Mouse (Mus musculus) MEL (cell line): ENCODE measurements around the gene Ifitm6. TPM values are rescaled to one million over a fixed set of nuclear protein-coding genes. Genes with fewer than 3 reads are reported as not detected.

ENCODE experiments used
- DNase-seq: peaks from one replicate; pipeline ENCODE4 v3.0.0; 2011; ENCODE audit warnings: low read depth, low spot score
- H3K27ac ChIP-seq: 2 replicates; pipeline ENCODE4 v1.5.1; 2012; ENCODE audit warnings: low read depth, mild to moderate bottlenecking, control low read depth, low read length, moderate library complexity; ENCODE audit not compliant: control insufficient read depth
- H3K27me3 ChIP-seq, 2 experiments: fragments of 150-350 bp in 1 of 2; sonication (generic) in 1 of 2; 2 replicates each; pipeline ENCODE4 v1.6.1; 2012; ENCODE audit warnings: low read length in 2 of 2, mild to moderate bottlenecking in 2 of 2, improper control_type of control experiment in 1 of 2, moderate library complexity in 1 of 2; ENCODE audit not compliant: insufficient read depth in 2 of 2, control insufficient read depth in 1 of 2
- H3K36me3 ChIP-seq, 2 experiments: 2 replicates each; pipeline ENCODE4 v1.6.1; 2012 to 2014; ENCODE audit warnings: low read length in 2 of 2, improper control_type of control experiment in 1 of 2, inconsistent platforms in 1 of 2, mild to moderate bottlenecking in 1 of 2; ENCODE audit not compliant: insufficient read depth in 2 of 2, control insufficient read depth in 1 of 2
- H3K4me1 ChIP-seq, 2 experiments: fragments of 150-350 bp in 1 of 2; sonication (generic) in 1 of 2; 2 replicates each; pipeline ENCODE4 v1.6.1; 2012; ENCODE audit warnings: low read length in 2 of 2, improper control_type of control experiment in 1 of 2, mild to moderate bottlenecking in 1 of 2; ENCODE audit not compliant: insufficient read depth in 2 of 2, control insufficient read depth in 1 of 2
- H3K4me3 ChIP-seq, 2 experiments: fragments of 150-350 bp in 1 of 2; sonication (generic) in 1 of 2; 2 replicates each; pipeline ENCODE4 v1.5.1; 2012; ENCODE audit warnings: low read depth in 2 of 2, low read length in 2 of 2, mild to moderate bottlenecking in 2 of 2, moderate library complexity in 2 of 2, control low read depth in 1 of 2, improper control_type of control experiment in 1 of 2; ENCODE audit not compliant: control insufficient read depth in 1 of 2, insufficient read depth in 1 of 2
- H3K79me2 ChIP-seq: 2 replicates; pipeline ENCODE4 v1.6.1; 2012; ENCODE audit warnings: mild to moderate bottlenecking, low read length, moderate library complexity; ENCODE audit not compliant: control insufficient read depth, poor library complexity, insufficient read depth
- H3K9ac ChIP-seq: 2 replicates; pipeline ENCODE4 v1.6.1; 2012; ENCODE audit warnings: low read depth, mild to moderate bottlenecking, control low read depth, low read length, moderate library complexity; ENCODE audit not compliant: control insufficient read depth, poor library complexity, severe bottlenecking
- H3K9me3 ChIP-seq: fragments of 150-350 bp; sonication (generic); replicated peaks from 2 replicates; pipeline ENCODE4 v1.6.1; 2012; ENCODE audit warnings: mild to moderate bottlenecking, low read length, improper control_type of control experiment, moderate library complexity; ENCODE audit not compliant: insufficient read depth
- CTCF ChIP-seq, 3 experiments: IDR thresholded peaks in 2 of 3; conservative IDR thresholded peaks in 1 of 3; 2 replicates each; pipeline ENCODE4 v1.5.1; 2011 to 2012; ENCODE audit warnings: low read length in 3 of 3, low read depth in 2 of 3, mild to moderate bottlenecking in 2 of 3, improper control_type of control experiment in 1 of 3, inconsistent platforms in 1 of 3, mixed read lengths in 1 of 3, moderate library complexity in 1 of 3; ENCODE audit not compliant: control insufficient read depth in 1 of 3, insufficient read depth in 1 of 3, poor library complexity in 1 of 3, severe bottlenecking in 1 of 3
- E2F4 ChIP-seq: IDR thresholded peaks from 2 replicates; pipeline ENCODE4 v1.6.1; 2011; ENCODE audit warnings: low read depth, low read length, improper control_type of control experiment, borderline replicate concordance
- ETS1 ChIP-seq: IDR thresholded peaks from 2 replicates; pipeline ENCODE4 v1.6.1; 2012; ENCODE audit warnings: low read depth, mild to moderate bottlenecking, inconsistent platforms, low read length, improper control_type of control experiment, moderate library complexity
- GABPA ChIP-seq: IDR thresholded peaks from 2 replicates; pipeline ENCODE4 v1.6.1; 2012; ENCODE audit warnings: low read depth, mild to moderate bottlenecking, inconsistent platforms, low read length, improper control_type of control experiment, moderate library complexity
- MYB ChIP-seq: IDR thresholded peaks from 2 replicates; pipeline ENCODE4 v1.6.1; 2011; ENCODE audit warnings: mild to moderate bottlenecking, low read depth, low read length, improper control_type of control experiment
- RAD21 ChIP-seq: IDR thresholded peaks from 2 replicates; pipeline ENCODE4 v1.6.1; 2011; ENCODE audit warnings: mild to moderate bottlenecking, low read depth, low read length, improper control_type of control experiment
- RCOR1 ChIP-seq: IDR thresholded peaks from 2 replicates; pipeline ENCODE4 v1.6.1; 2012; ENCODE audit warnings: low read depth, mild to moderate bottlenecking, inconsistent platforms, low read length, improper control_type of control experiment
- SMC3 ChIP-seq: IDR thresholded peaks from 2 replicates; pipeline ENCODE4 v1.6.1; 2011; ENCODE audit warnings: low read depth, low read length, improper control_type of control experiment
- UBTF ChIP-seq: IDR thresholded peaks from 2 replicates; pipeline ENCODE4 v1.6.1; 2012; ENCODE audit warnings: low read depth, mild to moderate bottlenecking, inconsistent platforms, low read length, improper control_type of control experiment, moderate library complexity, borderline replicate concordance; ENCODE audit not compliant: insufficient read depth
- polyA plus RNA-seq, 2 experiments: library from polyadenylated mRNA; stranded (reverse) in 1 of 2; unstranded in 1 of 2; fragments of >175 nt in 1 of 2; fragments of >200 nt in 1 of 2; gene quantifications; 2 replicates each; pipeline versions ENCODE4 v1.2.1 to v1.2.4; 2012; ENCODE audit warnings: low replicate concordance in 2 of 2, low read depth in 1 of 2; ENCODE audit not compliant: insufficient read length in 2 of 2, insufficient read depth in 1 of 2, missing spikeins in 1 of 2
- total RNA-seq: library from RNA; depleted of rRNA; stranded (reverse); fragments of 300-350 nt; gene quantifications from 2 replicates; pipeline ENCODE4 v1.2.3, GENCODE M21; 2012

Ifitm6 gene
- total and polyA plus RNA-seq, 3 experiments, result not detected

DNA sequence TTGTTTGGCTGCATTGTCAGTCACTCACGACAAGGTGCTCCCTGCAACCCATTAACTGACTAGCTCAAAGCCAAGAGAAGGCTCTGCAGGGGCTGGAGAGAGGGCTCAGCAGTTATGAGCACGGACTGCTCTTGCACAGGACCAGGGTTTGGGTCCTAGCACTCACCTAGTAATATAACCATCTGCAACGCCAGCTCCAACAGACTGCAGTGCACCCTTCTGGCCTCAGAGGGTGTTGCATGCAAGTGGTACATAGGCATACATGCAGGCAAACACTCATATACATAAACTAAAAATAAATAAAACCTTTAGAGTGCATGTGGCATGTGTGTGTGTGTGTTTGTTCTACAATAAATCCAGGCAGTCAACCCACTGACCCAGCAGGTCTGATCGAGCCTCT, 38.1 kb upstream of the Ifitm6 start:
- Histone ChIP-seq H3K9ac (no peak overlapping the region), H3K36me3 (no peaks in the 10 kb centered on the region), H3K4me3 (no peak overlapping the region), H3K9me3 (no peaks in the 10 kb centered on the region), H3K4me1 (no peaks in the 10 kb centered on the region), H3K79me2 (no peaks in the 10 kb centered on the region), H3K27ac (no peak overlapping the region), H3K27me3 (peaks cover 7 to 11% of the 10 kb centered on the region in 2 experiments)
- TF ChIP-seq RAD21 (peak; percentile 29), MYB (no peak), SMC3 (peak; percentile 30; the same call in 1 of the 2 replicates), CTCF (IDR thresholded peaks at IDR 0.05 in 2 of 3, conservative IDR thresholded peaks at IDR 0.05 in 1 of 3; ENCODE audit: control insufficient read depth in 1 of 3, insufficient read depth in 1 of 3, low read depth in 2 of 3, low read length in 3 of 3, poor library complexity in 1 of 3, severe bottlenecking in 1 of 3) (peak; percentile 26 to 46 (median 33))
- DNase-seq, result no peak

GRCm38 (mm10) chr7:141052421-141052820, 34.7 kb upstream of the Ifitm6 start:
- Histone ChIP-seq H3K79me2 (no peaks in the 10 kb centered on the region), H3K9ac (no peak overlapping the region), H3K27me3 (no peaks in the 10 kb centered on the region), H3K9me3 (no peaks in the 10 kb centered on the region), H3K27ac (no peak overlapping the region), H3K4me3 (no peak overlapping the region), H3K4me1 (peaks cover 0 to 5% of the 10 kb centered on the region in 2 experiments; a peak in 2 of 4 replicates), H3K36me3 (0 out of 4 replicates have a peak, but pooled peaks cover 0 to 3% of the 10 kb centered on the region in 2 experiments)
- DNase-seq, result no peak
- TF ChIP-seq RCOR1 (no peak), E2F4 (no peak), GABPA (no peak)

DNA sequence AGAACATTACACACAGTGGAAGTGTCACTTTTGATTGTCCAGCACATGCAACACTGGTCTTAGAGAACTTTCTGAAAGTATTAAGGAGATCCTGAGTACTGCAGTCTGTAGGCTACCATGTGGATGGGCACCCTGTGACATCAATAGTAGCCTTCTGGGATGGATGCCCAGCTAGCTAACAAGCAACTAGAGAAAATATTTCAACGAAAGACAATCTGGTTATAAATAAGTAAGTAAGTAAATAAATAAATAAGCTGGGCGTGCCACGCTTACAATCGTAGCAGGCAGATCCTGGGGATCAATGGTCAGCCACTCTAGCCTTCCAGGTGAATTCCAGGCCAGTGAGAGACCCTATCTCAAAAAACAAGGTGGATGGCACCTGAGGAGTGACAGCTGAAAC, 34.3 kb upstream of the Ifitm6 start:
- no peak for DNase-seq
- H3K27me3 ChIP-seq, result no peaks in the 10 kb centered on the region
- H3K4me3 ChIP-seq, result no peak overlapping the region
- H3K36me3 ChIP-seq, result 0 out of 4 replicates have a peak, but pooled peaks cover 0 to 3% of the 10 kb centered on the region in 2 experiments
- no peak overlapping the region for H3K27ac ChIP-seq
- no peaks in the 10 kb centered on the region for H3K9me3 ChIP-seq
- TF ChIP-seq ETS1, result no peak
- no peak for TF ChIP-seq UBTF
- TF ChIP-seq MYB, result no peak
- H3K79me2 ChIP-seq, result no peaks in the 10 kb centered on the region
- H3K9ac ChIP-seq, result no peak overlapping the region
- peaks cover 0 to 7% of the 10 kb centered on the region in 2 experiments; a peak in 3 of 4 replicates for H3K4me1 ChIP-seq
